Mouse (Mus musculus) MEL (cell line): ENCODE data around the gene Exoc4. TPM values are rescaled to one million over a fixed set of nuclear protein-coding genes. Genes with fewer than 3 reads are reported as not detected.

Experiments used
- DNase-seq: peaks from one replicate; pipeline ENCODE4 v3.0.0; 2011; ENCODE audit warnings: low read depth, low spot score
- H3K27ac ChIP-seq: 2 replicates; pipeline ENCODE4 v1.5.1; 2012; ENCODE audit warnings: low read depth, mild to moderate bottlenecking, control low read depth, low read length, moderate library complexity; ENCODE audit not compliant: control insufficient read depth
- H3K27me3 ChIP-seq, 2 experiments: fragments of 150-350 bp in 1 of 2; sonication (generic) in 1 of 2; 2 replicates each; pipeline ENCODE4 v1.6.1; 2012; ENCODE audit warnings: low read length in 2 of 2, mild to moderate bottlenecking in 2 of 2, improper control_type of control experiment in 1 of 2, moderate library complexity in 1 of 2; ENCODE audit not compliant: insufficient read depth in 2 of 2, control insufficient read depth in 1 of 2
- H3K36me3 ChIP-seq, 2 experiments: 2 replicates each; pipeline ENCODE4 v1.6.1; 2012 to 2014; ENCODE audit warnings: low read length in 2 of 2, improper control_type of control experiment in 1 of 2, inconsistent platforms in 1 of 2, mild to moderate bottlenecking in 1 of 2; ENCODE audit not compliant: insufficient read depth in 2 of 2, control insufficient read depth in 1 of 2
- H3K4me1 ChIP-seq, 2 experiments: fragments of 150-350 bp in 1 of 2; sonication (generic) in 1 of 2; 2 replicates each; pipeline ENCODE4 v1.6.1; 2012; ENCODE audit warnings: low read length in 2 of 2, improper control_type of control experiment in 1 of 2, mild to moderate bottlenecking in 1 of 2; ENCODE audit not compliant: insufficient read depth in 2 of 2, control insufficient read depth in 1 of 2
- H3K4me3 ChIP-seq, 2 experiments: fragments of 150-350 bp in 1 of 2; sonication (generic) in 1 of 2; 2 replicates each; pipeline ENCODE4 v1.5.1; 2012; ENCODE audit warnings: low read depth in 2 of 2, low read length in 2 of 2, mild to moderate bottlenecking in 2 of 2, moderate library complexity in 2 of 2, control low read depth in 1 of 2, improper control_type of control experiment in 1 of 2; ENCODE audit not compliant: control insufficient read depth in 1 of 2, insufficient read depth in 1 of 2
- H3K79me2 ChIP-seq: 2 replicates; pipeline ENCODE4 v1.6.1; 2012; ENCODE audit warnings: mild to moderate bottlenecking, low read length, moderate library complexity; ENCODE audit not compliant: control insufficient read depth, poor library complexity, insufficient read depth
- H3K9ac ChIP-seq: 2 replicates; pipeline ENCODE4 v1.6.1; 2012; ENCODE audit warnings: low read depth, mild to moderate bottlenecking, control low read depth, low read length, moderate library complexity; ENCODE audit not compliant: control insufficient read depth, poor library complexity, severe bottlenecking
- H3K9me3 ChIP-seq: fragments of 150-350 bp; sonication (generic); replicated peaks from 2 replicates; pipeline ENCODE4 v1.6.1; 2012; ENCODE audit warnings: mild to moderate bottlenecking, low read length, improper control_type of control experiment, moderate library complexity; ENCODE audit not compliant: insufficient read depth
- CHD1 ChIP-seq: IDR thresholded peaks from 2 replicates; pipeline ENCODE4 v1.6.1; 2012; ENCODE audit warnings: low read depth, mild to moderate bottlenecking, inconsistent platforms, low read length, improper control_type of control experiment
- CHD2 ChIP-seq: IDR thresholded peaks from 2 replicates; pipeline ENCODE4 v1.6.1; 2011; ENCODE audit warnings: low read length, improper control_type of control experiment
- ELF1 ChIP-seq: IDR thresholded peaks from 2 replicates; pipeline ENCODE4 v1.6.1; 2014; ENCODE audit warnings: low read depth, mild to moderate bottlenecking, inconsistent platforms, low read length, improper control_type of control experiment, moderate library complexity
- ETS1 ChIP-seq: IDR thresholded peaks from 2 replicates; pipeline ENCODE4 v1.6.1; 2012; ENCODE audit warnings: low read depth, mild to moderate bottlenecking, inconsistent platforms, low read length, improper control_type of control experiment, moderate library complexity
- GATA1 ChIP-seq: IDR thresholded peaks from 2 replicates; pipeline ENCODE4 v1.6.1; 2011; ENCODE audit warnings: low read depth, low read length, improper control_type of control experiment
- HCFC1 ChIP-seq: IDR thresholded peaks from 2 replicates; pipeline ENCODE4 v1.6.1; 2012; ENCODE audit warnings: low read depth, mild to moderate bottlenecking, inconsistent platforms, low read length, improper control_type of control experiment, moderate library complexity
- KAT2A ChIP-seq: conservative IDR thresholded peaks from 2 replicates; pipeline ENCODE4 v1.6.1; 2012; ENCODE audit warnings: low read depth, low read length, improper control_type of control experiment, inconsistent platforms
- MAX ChIP-seq: IDR thresholded peaks from 2 replicates; pipeline ENCODE4 v1.6.1; 2011; ENCODE audit warnings: low read length, improper control_type of control experiment
- MEF2A ChIP-seq: IDR thresholded peaks from 2 replicates; pipeline ENCODE4 v1.6.1; 2014; ENCODE audit warnings: low read depth, mild to moderate bottlenecking, inconsistent platforms, low read length, improper control_type of control experiment; ENCODE audit not compliant: poor library complexity, insufficient replicate concordance, severe bottlenecking; ENCODE audit errors: extremely low read depth
- MYB ChIP-seq: IDR thresholded peaks from 2 replicates; pipeline ENCODE4 v1.6.1; 2011; ENCODE audit warnings: mild to moderate bottlenecking, low read depth, low read length, improper control_type of control experiment
- POLR2AphosphoS2 ChIP-seq: IDR thresholded peaks from 2 replicates; pipeline ENCODE4 v1.6.1; 2011; ENCODE audit warnings: low read length, improper control_type of control experiment
- SIN3A ChIP-seq: IDR thresholded peaks from 2 replicates; pipeline ENCODE4 v1.6.1; 2012; ENCODE audit warnings: low read length, improper control_type of control experiment, inconsistent platforms
- TAL1 ChIP-seq: IDR thresholded peaks from 2 replicates; pipeline ENCODE4 v1.6.1; 2012; ENCODE audit warnings: mild to moderate bottlenecking, inconsistent platforms, low read length, moderate library complexity, mixed read lengths
- UBTF ChIP-seq: IDR thresholded peaks from 2 replicates; pipeline ENCODE4 v1.6.1; 2012; ENCODE audit warnings: low read depth, mild to moderate bottlenecking, inconsistent platforms, low read length, improper control_type of control experiment, moderate library complexity, borderline replicate concordance; ENCODE audit not compliant: insufficient read depth
- USF1 ChIP-seq: IDR thresholded peaks from 2 replicates; pipeline ENCODE4 v1.6.1; 2014; ENCODE audit warnings: low read depth, mild to moderate bottlenecking, inconsistent platforms, low read length, improper control_type of control experiment, moderate library complexity
- USF2 ChIP-seq, 2 experiments: IDR thresholded peaks; 2 replicates each; pipeline ENCODE4 v1.6.1; 2011 to 2012; ENCODE audit warnings: improper control_type of control experiment in 2 of 2, low read length in 2 of 2, borderline replicate concordance in 1 of 2, inconsistent platforms in 1 of 2, low read depth in 1 of 2, mild to moderate bottlenecking in 1 of 2; ENCODE audit not compliant: insufficient read depth in 1 of 2
- ZKSCAN1 ChIP-seq: IDR thresholded peaks from 2 replicates; pipeline ENCODE4 v1.6.1; 2012; ENCODE audit warnings: low read depth, mild to moderate bottlenecking, inconsistent platforms, low read length, improper control_type of control experiment, moderate library complexity
- polyA plus RNA-seq, 2 experiments: library from polyadenylated mRNA; stranded (reverse) in 1 of 2; unstranded in 1 of 2; fragments of >175 nt in 1 of 2; fragments of >200 nt in 1 of 2; gene quantifications; 2 replicates each; pipeline versions ENCODE4 v1.2.1 to v1.2.4; 2012; ENCODE audit warnings: low replicate concordance in 2 of 2, low read depth in 1 of 2; ENCODE audit not compliant: insufficient read length in 2 of 2, insufficient read depth in 1 of 2, missing spikeins in 1 of 2
- total RNA-seq: library from RNA; depleted of rRNA; stranded (reverse); fragments of 300-350 nt; gene quantifications from 2 replicates; pipeline ENCODE4 v1.2.3, GENCODE M21; 2012

The Exoc4 gene
- total and polyA plus RNA-seq, 3 experiments, result 16.4 to 22.6 TPM; not detected in 1

DNA sequence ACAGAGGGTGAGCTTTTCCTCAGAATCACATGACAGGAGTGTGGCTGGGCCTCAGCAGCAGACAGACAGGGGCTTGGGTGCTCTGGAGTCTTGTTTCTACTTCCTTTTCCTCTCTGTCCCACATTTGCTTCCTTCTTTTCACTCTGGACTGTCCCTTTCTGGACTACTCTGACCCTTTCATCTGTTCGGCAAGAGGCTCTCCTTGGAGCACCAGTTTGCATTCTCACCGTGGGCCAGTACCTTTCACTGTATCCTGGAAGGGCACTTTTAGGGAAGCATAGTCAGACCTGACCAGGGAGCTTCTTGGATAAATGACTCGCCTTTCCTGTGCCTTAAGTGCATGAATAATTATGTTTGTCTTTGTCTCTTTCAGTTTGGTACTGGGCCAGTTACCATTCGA is 266.5 kb downstream of the Exoc4 start:
- Histone ChIP-seq H3K9ac (no peak overlapping the region), H3K27me3 (no peaks in the 10 kb centered on the region), H3K27ac (no peak overlapping the region), H3K36me3 (peaks cover 0 to 6% of the 10 kb centered on the region in 2 experiments; a peak in 2 of 4 replicates), H3K4me1 (0 out of 4 replicates have a peak, but pooled peaks cover 0 to 2% of the 10 kb centered on the region in 2 experiments), H3K79me2 (no peaks in the 10 kb centered on the region), H3K4me3 (no peak overlapping the region), H3K9me3 (no peaks in the 10 kb centered on the region)
- peak; percentile 15 for DNase-seq
- TF ChIP-seq HCFC1 (no peak), MAX (no peak), ZKSCAN1 (no peak), USF1 (peak; percentile 23; the same call in 1 of the 2 replicates), MEF2A (no peak), TAL1 (no peak)
- TF ChIP-seq, all 39 proteins: peak for 1

- H3K27ac ChIP-seq, result no peak overlapping the region
- TF ChIP-seq ETS1 (no peak), USF1 (no peak), USF2 (IDR thresholded peaks at IDR 0.05; ENCODE audit: borderline replicate concordance in 1 of 2, insufficient read depth in 1 of 2, low read depth in 1 of 2, low read length in 2 of 2) (no peak), UBTF (no peak), KAT2A (no peak), POLR2AphosphoS2 (no peak), CHD2 (no peak), SIN3A (no peak), MYB (no peak), GATA1 (no peak), MEF2A (no peak), CHD1 (no peak), ZKSCAN1 (no peak), ELF1 (no peak)
- H3K9me3 ChIP-seq, result no peaks in the 10 kb centered on the region
- no peak overlapping the region for H3K9ac ChIP-seq
- no peaks in the 10 kb centered on the region for H3K27me3 ChIP-seq
- no peak for DNase-seq
- peaks cover 0 to 2% of the 10 kb centered on the region in 2 experiments; a peak in 2 of 4 replicates for H3K36me3 ChIP-seq
- H3K79me2 ChIP-seq, result no peaks in the 10 kb centered on the region
- no peak overlapping the region for H3K4me3 ChIP-seq
- H3K4me1 ChIP-seq, result no peaks in the 10 kb centered on the region
These were observed 267.9 kb downstream of the Exoc4 start for GRCm38 (mm10) chr6:33516798-33517197.
